Mouse (Mus musculus) right cerebral cortex, postnatal 25 days (tissue): ENCODE measurements around the gene Dll1.

Experiments used
- DNase-seq: peaks from one replicate; pipeline ENCODE4 v3.0.0; 2022

Gene Dll1

DNA sequence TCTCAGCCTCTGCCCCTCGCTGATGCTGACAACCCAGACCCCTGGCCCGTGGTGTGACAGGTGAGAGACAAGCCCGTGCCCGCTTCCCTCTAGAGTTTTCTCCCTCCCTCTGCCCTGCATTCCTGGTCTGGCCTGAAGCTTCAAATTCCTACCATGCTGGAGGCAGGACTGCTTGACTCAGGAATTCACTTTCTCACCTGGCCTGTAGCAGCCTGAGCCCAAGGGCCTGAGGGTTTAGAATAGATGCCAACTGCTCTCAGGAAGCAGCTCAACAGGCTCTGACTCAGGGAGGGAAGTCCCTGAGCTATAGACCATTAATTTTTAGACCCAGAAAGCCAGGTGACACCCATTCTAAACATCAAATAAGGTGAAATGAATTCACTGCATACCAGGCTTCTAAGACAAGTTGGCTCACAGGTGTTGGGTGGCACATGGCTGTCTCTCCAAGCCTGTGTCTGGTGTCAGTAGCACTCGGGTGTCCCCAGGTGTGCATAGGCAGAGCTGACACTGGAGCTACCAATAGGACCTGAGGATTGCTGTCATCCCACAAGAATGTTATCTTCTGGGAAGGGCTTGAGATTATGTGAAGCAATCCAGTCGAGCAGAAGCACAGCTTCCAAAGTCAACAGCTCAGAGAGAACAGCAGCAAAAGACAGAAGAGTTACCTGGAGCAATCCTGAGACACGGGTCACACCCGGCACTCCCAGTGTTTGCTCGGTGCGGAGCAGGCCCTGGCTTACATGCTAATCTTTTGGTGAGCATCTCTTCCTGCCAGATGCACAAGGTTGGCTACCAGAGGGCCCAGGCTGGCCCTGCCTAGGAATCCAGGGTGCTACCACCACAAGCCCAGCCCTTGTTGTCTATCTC, 50.5 kb downstream of the Dll1 start:
- no peak for DNase-seq

- no peak for DNase-seq
Observed at GRCm38 (mm10) chr17:15323191-15323834, 53.4 kb downstream of the Dll1 start.
